Mouse (Mus musculus) myocyte (in vitro differentiated cells): ENCODE data around the gene Efcab11. TPM values are rescaled to one million over a fixed set of nuclear protein-coding genes. Genes with fewer than 3 reads are reported as not detected.

Experiments used
- H3K27me3 ChIP-seq: one replicate; pipeline ENCODE4 v1.6.1; 2011; ENCODE audit not compliant: control insufficient read depth, insufficient read depth, insufficient read length
- H3K36me3 ChIP-seq: one replicate; pipeline ENCODE4 v1.6.1; 2011; ENCODE audit not compliant: control insufficient read depth, insufficient read depth
- H3K4me2 ChIP-seq: one replicate; pipeline ENCODE4 v1.6.1; 2011; ENCODE audit warnings: low read depth, control low read depth
- H3K4me3 ChIP-seq: one replicate; pipeline ENCODE4 v1.5.1; 2011; ENCODE audit warnings: mild to moderate bottlenecking, control low read depth, moderate library complexity
- H3K79me2 ChIP-seq: one replicate; pipeline ENCODE4 v1.6.1; 2011; ENCODE audit not compliant: control insufficient read depth, insufficient read depth
- H3ac ChIP-seq: one replicate; pipeline ENCODE4 v1.6.1; 2011; ENCODE audit not compliant: control insufficient read depth, insufficient read length
- CEBPB ChIP-seq: IDR thresholded peaks from 2 replicates; pipeline ENCODE4 v1.6.1; 2011; ENCODE audit warnings: mild to moderate bottlenecking, moderate library complexity; ENCODE audit not compliant: poor library complexity, insufficient read depth, severe bottlenecking
- E2F4 ChIP-seq: IDR thresholded peaks from one replicate; pipeline ENCODE4 v1.6.1; 2011; ENCODE audit warnings: mild to moderate bottlenecking, control low read depth, moderate library complexity; ENCODE audit not compliant: insufficient read depth
- MAX ChIP-seq: IDR thresholded peaks from one replicate; pipeline ENCODE4 v1.6.1; 2011; ENCODE audit warnings: low read depth, mild to moderate bottlenecking, control low read depth
- MYOD1 ChIP-seq, 3 experiments: IDR thresholded peaks; one replicate each; pipeline ENCODE4 v1.6.1; 2011; ENCODE audit warnings: control low read depth in 2 of 3, low read depth in 2 of 3, mild to moderate bottlenecking in 2 of 3, moderate library complexity in 1 of 3; ENCODE audit not compliant: insufficient read length in 2 of 3, control insufficient read depth in 1 of 3
- MYOG ChIP-seq, 3 experiments: IDR thresholded peaks; one replicate each; pipeline ENCODE4 v1.6.1; 2011; ENCODE audit warnings: control low read depth in 2 of 3, low read depth in 2 of 3, mild to moderate bottlenecking in 2 of 3; ENCODE audit not compliant: insufficient read length in 2 of 3, control insufficient read depth in 1 of 3, insufficient read depth in 1 of 3
- POLR2A ChIP-seq: IDR thresholded peaks from one replicate; pipeline ENCODE4 v1.6.1; 2011; ENCODE audit warnings: low read depth, mild to moderate bottlenecking, control low read depth, moderate library complexity; ENCODE audit not compliant: insufficient read length
- POLR2AphosphoS2 ChIP-seq: IDR thresholded peaks from one replicate; pipeline ENCODE4 v1.6.1; 2011; ENCODE audit warnings: low read depth, control low read depth; ENCODE audit not compliant: insufficient read length
- REST ChIP-seq: IDR thresholded peaks from one replicate; pipeline ENCODE4 v1.6.1; 2011; ENCODE audit warnings: mild to moderate bottlenecking, control low read depth, moderate library complexity; ENCODE audit not compliant: insufficient read depth, insufficient read length
- SRF ChIP-seq: IDR thresholded peaks from one replicate; pipeline ENCODE4 v1.6.1; 2011; ENCODE audit warnings: low read depth; ENCODE audit not compliant: control insufficient read depth, insufficient read length
- TCF12 ChIP-seq: IDR thresholded peaks from one replicate; pipeline ENCODE4 v1.6.1; 2011; ENCODE audit warnings: mild to moderate bottlenecking, control low read depth; ENCODE audit not compliant: poor library complexity, insufficient read depth, severe bottlenecking
- TCF3 ChIP-seq: IDR thresholded peaks from one replicate; pipeline ENCODE4 v1.6.1; 2011; ENCODE audit warnings: low read depth, control low read depth; ENCODE audit not compliant: insufficient read length
- USF1 ChIP-seq: IDR thresholded peaks from one replicate; pipeline ENCODE4 v1.6.1; 2011; ENCODE audit warnings: low read depth, mild to moderate bottlenecking, control low read depth, moderate library complexity
- polyA plus RNA-seq: library from polyadenylated mRNA; unstranded; fragments of >200 nt; fragmentation: generic; extraction: Trizol; gene quantifications from one replicate; pipeline ENCODE4 v1.2.1, GENCODE M21; 2012; ENCODE audit warnings: missing spikeins

Gene Efcab11
- polyA plus RNA-seq, 1 experiment = 3.5 TPM

DNA sequence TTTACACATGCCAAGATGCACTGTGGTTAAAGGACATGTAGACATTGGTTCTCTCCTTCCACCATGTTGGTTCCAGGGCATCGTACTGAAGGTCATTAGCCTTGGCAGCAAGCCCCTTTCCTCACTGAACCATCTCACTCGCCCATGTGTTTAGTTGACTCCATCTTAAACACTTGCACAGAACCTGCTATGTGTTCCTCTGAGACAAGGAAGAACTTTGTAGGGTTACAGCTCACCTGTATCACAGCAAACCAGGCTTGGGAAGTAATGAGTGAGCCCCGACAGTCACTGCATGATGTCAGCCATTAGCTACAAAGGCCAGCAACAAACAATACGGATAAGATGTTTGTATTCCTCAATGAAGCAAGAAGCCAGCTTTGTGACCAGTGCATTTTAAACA lies 13.6 kb upstream of the Efcab11 start:
- no peak overlapping the region for H3K4me2 ChIP-seq
- no peaks in the 10 kb centered on the region for H3K79me2 ChIP-seq
- no peak overlapping the region for H3ac ChIP-seq
- peaks cover 8% of the 10 kb centered on the region for H3K36me3 ChIP-seq
- no peak for TF ChIP-seq TCF12
- TF ChIP-seq MYOG (IDR thresholded peaks at IDR 0.05; ENCODE audit: control insufficient read depth in 1 of 3, insufficient read depth in 1 of 3, insufficient read length in 2 of 3, low read depth in 2 of 3) = no peak
- no peak for TF ChIP-seq REST
- no peak for TF ChIP-seq POLR2A
- no peak for TF ChIP-seq E2F4
- H3K4me3 ChIP-seq = no peak overlapping the region
- no peaks in the 10 kb centered on the region for H3K27me3 ChIP-seq

GRCm38 (mm10) chr12:99885282-99885901 lies 1.2 kb upstream of the Efcab11 start:
- Histone ChIP-seq H3K79me2 (no peaks in the 10 kb centered on the region), H3K4me2 (peak overlapping the region; percentile 92), H3K36me3 (no peaks in the 10 kb centered on the region), H3ac (peak overlapping the region; percentile 62), H3K27me3 (no peaks in the 10 kb centered on the region), H3K4me3 (peak overlapping the region; percentile 81)
- TF ChIP-seq E2F4 (no peak), POLR2A (no peak), SRF (no peak), MAX (no peak), TCF3 (no peak), MYOD1 (IDR thresholded peaks at IDR 0.05; ENCODE audit: control insufficient read depth in 1 of 3, insufficient read length in 2 of 3, low read depth in 2 of 3) (no peak), CEBPB (no peak), REST (no peak), USF1 (no peak), MYOG (IDR thresholded peaks at IDR 0.05; ENCODE audit: control insufficient read depth in 1 of 3, insufficient read depth in 1 of 3, insufficient read length in 2 of 3, low read depth in 2 of 3) (no peak), POLR2AphosphoS2 (no peak), TCF12 (no peak)

- TF ChIP-seq POLR2AphosphoS2 (no peak), MAX (no peak), CEBPB (no peak), TCF3 (no peak), TCF12 (no peak), REST (no peak), USF1 (no peak), MYOG (IDR thresholded peaks at IDR 0.05; ENCODE audit: control insufficient read depth in 1 of 3, insufficient read depth in 1 of 3, insufficient read length in 2 of 3, low read depth in 2 of 3) (no peak), SRF (no peak), MYOD1 (IDR thresholded peaks at IDR 0.05; ENCODE audit: control insufficient read depth in 1 of 3, insufficient read length in 2 of 3, low read depth in 2 of 3) (no peak), POLR2A (no peak), E2F4 (no peak)
- H3K4me3 ChIP-seq = peak overlapping the region; percentile 81
- H3K4me2 ChIP-seq = peak overlapping the region; percentile 92
Measured at GRCm38 (mm10) chr12:99883713-99884105, 530 bp downstream of the Efcab11 start.

DNA sequence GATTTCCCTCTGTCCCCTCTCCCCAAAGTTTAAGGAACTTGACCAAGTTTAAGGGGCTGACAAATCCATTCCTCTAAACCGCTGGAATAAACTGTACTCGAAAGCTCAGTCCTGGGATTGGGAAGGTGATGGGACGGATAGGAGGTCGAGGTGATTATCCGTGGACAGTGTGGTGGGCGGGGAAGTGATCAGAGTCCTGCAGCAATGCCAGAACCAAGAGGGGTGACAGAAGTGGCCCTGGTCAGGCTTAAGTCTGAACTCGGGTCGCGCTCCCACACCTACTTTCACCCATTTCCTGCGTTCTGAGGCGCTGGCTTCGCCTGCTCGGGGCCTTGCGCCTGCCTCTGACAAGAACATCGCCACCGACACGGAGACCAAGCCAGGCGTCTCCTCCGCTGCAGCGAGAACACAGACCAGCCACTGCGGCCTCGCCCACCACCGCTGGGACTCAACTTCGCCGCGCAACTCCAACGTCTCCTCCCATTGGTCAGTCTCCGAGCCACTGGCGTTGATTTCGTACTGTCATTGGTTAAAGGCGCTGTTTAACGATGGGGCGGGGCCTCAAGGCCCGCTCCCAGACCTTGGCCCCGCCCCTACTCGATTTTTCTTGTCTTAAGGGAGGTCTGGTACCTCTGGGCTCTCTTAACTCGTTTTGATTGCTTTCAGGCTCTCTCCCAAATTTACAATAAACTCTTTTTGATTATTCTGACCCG lies 1.1 kb downstream of the Efcab11 start:
- Histone ChIP-seq H3K4me3 (peak overlapping the region; percentile 81), H3ac (peak overlapping the region; percentile 62), H3K79me2 (no peaks in the 10 kb centered on the region), H3K36me3 (no peaks in the 10 kb centered on the region), H3K4me2 (peak overlapping the region; percentile 92), H3K27me3 (no peaks in the 10 kb centered on the region)
- no peak for TF ChIP-seq MYOD1 (IDR thresholded peaks at IDR 0.05; ENCODE audit: control insufficient read depth in 1 of 3, insufficient read length in 2 of 3, low read depth in 2 of 3)
- TF ChIP-seq TCF12 = no peak
- peak; percentile 97 for TF ChIP-seq POLR2AphosphoS2
- TF ChIP-seq E2F4 = peak; percentile 91
- TF ChIP-seq SRF = no peak
- peak; percentile 90 for TF ChIP-seq POLR2A

More at GRCm38 (mm10) chr12:99883713-99884105, 530 bp downstream of the Efcab11 start:
- Histone ChIP-seq H3ac (peak overlapping the region; percentile 62), H3K27me3 (no peaks in the 10 kb centered on the region), H3K36me3 (no peaks in the 10 kb centered on the region), H3K79me2 (no peaks in the 10 kb centered on the region)
